Mouse (Mus musculus) right cerebral cortex, adult 2 months (tissue): ENCODE results near the gene Itgb7.
"Not testable (repeated sequence)": the region's sequence is repeated elsewhere in the genome, so short reads cannot be mapped to it uniquely, and the experiment has no call there.

Experiments used
- DNase-seq, 2 experiments: peaks; one replicate each; pipeline ENCODE4 v3.0.0; 2021 to 2022; ENCODE audit warnings: low spot score in 2 of 2

Itgb7 gene

GRCm38 (mm10) chr15:102225619-102226018, 6.1 kb downstream of the Itgb7 start:
- DNase-seq: not testable (repeated sequence)

GRCm38 (mm10) chr15:102224992-102225617, 6.6 kb downstream of the Itgb7 start:
- DNase-seq: no peak

- peak; percentile 80 to 81 for DNase-seq
Measured at GRCm38 (mm10) chr15:102224186-102224991, 7.4 kb downstream of the Itgb7 start.

- no peak for DNase-seq
Measured at GRCm38 (mm10) chr15:102222386-102222785, 9.4 kb downstream of the Itgb7 start.

- no peak for DNase-seq
Measured at GRCm38 (mm10) chr15:102217325-102217724, 14.4 kb downstream of the Itgb7 start.

- no peak for DNase-seq
Measured at GRCm38 (mm10) chr15:102216459-102217228, 15.1 kb downstream of the Itgb7 start.

GRCm38 (mm10) chr15:102215624-102216023, 16.1 kb downstream of the Itgb7 start:
- DNase-seq: no peak

- no peak for DNase-seq
Measured at GRCm38 (mm10) chr15:102214132-102214531, 17.6 kb downstream of the Itgb7 start.

- no peak for DNase-seq
Measured at GRCm38 (mm10) chr15:102211895-102212294, 19.8 kb downstream of the Itgb7 start.

- DNase-seq: no peak
Measured at GRCm38 (mm10) chr15:102210816-102211215, 20.9 kb downstream of the Itgb7 start.

GRCm38 (mm10) chr15:102209114-102209513, 22.6 kb downstream of the Itgb7 start:
- DNase-seq: no peak

- DNase-seq: no peak
Measured at GRCm38 (mm10) chr15:102208092-102208561, 23.6 kb downstream of the Itgb7 start.

GRCm38 (mm10) chr15:102207351-102207750, 24.4 kb downstream of the Itgb7 start:
- no peak for DNase-seq

GRCm38 (mm10) chr15:102205779-102206178, 26.0 kb downstream of the Itgb7 start:
- DNase-seq: peak; percentile 39 to 40

- DNase-seq: no peak
Measured at GRCm38 (mm10) chr15:102204674-102205505, 26.9 kb downstream of the Itgb7 start, which contains the start of gene Csad. Gene Csad (minus strand): TSS chr15:102204724.

GRCm38 (mm10) chr15:102203835-102204381, 27.8 kb downstream of the Itgb7 start:
- DNase-seq: peak; percentile 71 to 75

GRCm38 (mm10) chr15:102202971-102203834, 28.5 kb downstream of the Itgb7 start, which contains the start of gene Zfp740:
Gene Zfp740 (plus strand): TSS chr15:102203249.
- DNase-seq: peak; percentile 91 to 93

GRCm38 (mm10) chr15:102198841-102199240, 32.9 kb downstream of the Itgb7 start:
- no peak for DNase-seq

GRCm38 (mm10) chr15:102195373-102195772, 36.4 kb downstream of the Itgb7 start:
- DNase-seq: no peak

- no peak for DNase-seq
Measured at GRCm38 (mm10) chr15:102194439-102194838, 37.3 kb downstream of the Itgb7 start.
